Mouse (Mus musculus): Measurements from ENCODE around the gene Kif2c.

Gene Kif2c

DNA sequence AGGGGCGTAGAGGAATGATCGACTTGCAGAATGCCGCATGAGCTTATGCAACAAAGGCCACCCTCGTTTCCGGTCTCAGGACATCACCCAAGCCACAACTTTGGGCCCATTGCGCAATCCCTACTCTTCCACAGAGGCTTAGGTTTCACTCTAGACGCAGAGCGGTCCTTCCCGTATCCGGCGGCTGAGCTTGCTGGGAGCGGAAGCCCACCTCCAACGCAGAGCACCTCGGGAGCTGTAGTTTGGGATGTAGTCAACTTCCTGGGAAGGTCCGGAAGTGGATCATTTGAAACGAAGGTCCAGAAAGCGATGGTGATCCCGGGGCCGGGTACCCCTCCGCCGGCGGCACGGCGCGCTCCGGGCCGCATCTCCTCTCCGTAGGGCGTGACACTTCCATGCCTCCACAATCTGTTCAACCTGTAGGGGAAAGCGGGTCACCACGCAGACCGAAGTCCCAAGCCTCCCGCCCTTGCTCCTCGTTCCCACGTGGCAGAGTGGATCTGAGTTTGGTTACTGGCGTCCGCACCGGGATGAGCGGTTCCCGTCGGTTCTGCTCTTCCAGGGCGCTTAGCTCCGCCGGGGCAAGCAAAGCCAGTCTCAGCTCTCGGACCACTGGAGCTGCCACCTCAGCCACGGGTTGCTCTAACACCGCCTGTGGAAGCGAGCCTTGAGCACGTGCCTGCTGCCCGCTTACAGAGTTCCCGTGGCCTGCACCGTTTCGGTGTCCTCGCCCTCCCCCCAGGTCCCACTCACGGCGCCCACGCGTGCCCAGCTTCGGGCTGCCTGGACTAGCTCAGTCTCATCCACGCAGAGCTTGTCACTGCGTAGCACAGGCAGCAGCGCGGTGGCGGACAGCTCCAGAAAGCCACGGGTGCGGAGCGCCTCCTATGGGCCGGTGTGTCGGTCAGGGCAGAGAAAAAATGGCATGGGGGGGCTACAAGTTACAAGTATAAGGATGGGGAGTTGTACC is 61.7 kb downstream of the Kif2c start:
- intact Hi-C loops (cut with DNase I), result loop anchor here (5.0 kb wide), 1 partner anchor 118 kb away; no protein-coding TSS in a partner anchor

DNA sequence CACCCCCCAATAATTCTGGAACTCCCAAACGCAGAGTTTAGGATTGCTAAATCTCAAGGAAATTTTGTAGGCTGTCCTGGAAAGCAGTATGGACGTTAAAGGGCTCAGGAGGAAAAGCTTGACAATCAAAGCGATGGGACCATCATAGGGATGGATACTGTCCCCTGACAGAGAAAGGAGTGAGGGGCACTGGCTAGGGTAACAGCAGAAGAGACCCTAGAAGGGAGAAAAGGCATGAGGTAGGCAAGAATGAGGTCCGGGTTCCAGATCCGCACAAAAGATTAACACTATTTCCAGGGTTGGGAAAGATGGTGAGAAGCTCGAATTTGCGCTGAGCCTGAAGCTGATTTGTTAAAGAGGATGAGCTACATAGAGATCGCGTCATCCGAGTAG is 62.4 kb downstream of the Kif2c start:
- intact Hi-C loops (cut with DNase I), result loop anchor here (5.0 kb wide), 1 partner anchor 118 kb away; no protein-coding TSS in a partner anchor

DNA sequence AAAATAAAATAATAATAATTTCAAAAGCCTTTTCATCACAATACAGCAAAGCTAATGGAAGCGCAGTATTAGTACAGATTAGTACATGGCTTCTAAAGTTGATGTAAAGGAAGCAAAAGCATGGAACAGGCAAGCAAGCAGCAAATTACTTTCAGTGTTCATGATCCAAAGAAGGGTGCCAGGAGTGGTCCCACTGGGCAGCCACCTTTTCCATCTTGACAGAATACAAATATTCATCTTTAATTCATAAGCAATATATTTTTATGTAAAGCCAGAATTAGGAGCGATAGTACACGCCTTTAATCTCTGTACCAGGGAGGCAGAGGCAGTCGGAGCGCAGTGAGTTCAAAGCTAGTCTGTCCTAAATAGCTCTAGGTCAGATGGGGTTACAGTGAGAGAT is 62.8 kb downstream of the Kif2c start:
- intact Hi-C loops (cut with DNase I), result loop anchor here (5.0 kb wide), 1 partner anchor 117 kb away; no protein-coding TSS in a partner anchor

DNA sequence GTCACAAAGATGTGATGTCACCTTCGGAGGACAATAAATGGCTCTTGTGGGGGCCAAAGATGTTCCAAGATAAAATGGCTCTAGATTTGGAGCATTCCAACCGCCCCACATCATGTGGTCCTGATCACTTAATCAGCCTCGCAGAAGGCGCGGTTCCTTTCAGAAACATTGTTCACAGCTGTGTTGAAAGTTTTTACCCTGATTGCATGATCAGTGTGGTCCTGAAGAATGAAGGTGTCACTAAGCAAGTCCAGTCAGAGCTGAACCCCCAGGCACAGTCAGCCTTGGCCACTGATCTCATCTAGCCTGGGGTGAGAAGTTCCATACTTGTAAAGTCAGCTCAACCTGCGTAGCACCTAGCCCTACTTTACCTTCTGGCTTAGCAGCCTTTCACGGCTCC is 64.5 kb downstream of the Kif2c start:
- intact Hi-C loops (cut with DNase I), result no loop called here

DNA sequence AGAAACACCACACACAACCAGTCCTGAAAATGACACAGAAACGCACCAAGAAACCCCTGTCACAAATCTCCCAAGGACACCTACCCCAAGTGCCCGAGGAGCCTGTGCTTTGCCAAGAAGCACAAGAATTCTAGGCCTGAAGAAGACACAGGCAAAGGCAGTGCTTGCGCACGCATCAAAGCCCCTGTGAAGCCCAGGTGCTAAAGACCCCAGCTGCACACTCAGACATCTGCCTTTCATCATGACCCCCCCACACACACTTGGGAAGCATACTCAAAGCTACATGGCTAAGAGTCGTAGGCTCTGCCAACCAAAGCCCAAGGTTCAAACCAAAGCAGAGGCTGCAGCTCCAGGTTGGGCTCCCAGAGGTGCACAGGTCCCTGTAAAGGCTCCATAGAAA is 66.8 kb downstream of the Kif2c start:
- intact Hi-C loops (cut with DNase I), result no loop called here

DNA sequence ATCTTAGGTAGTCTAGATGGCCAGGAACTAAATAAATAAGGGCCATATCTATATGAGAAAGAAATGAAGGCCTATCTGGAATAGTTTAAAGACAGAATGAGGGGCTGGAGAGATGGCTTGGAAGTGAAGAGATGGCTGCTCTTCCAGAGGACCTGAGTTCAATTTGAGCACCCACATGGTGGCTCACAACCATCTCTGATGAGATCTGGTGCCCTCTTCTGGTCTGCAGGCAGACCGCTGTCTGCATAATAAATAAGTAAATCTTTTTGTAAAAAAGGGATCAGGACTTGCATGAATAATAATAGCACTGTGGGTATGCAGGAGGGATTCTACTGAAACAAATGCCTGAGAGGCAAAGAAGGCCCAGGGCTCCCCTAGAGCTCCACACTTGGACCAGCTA is 69.2 kb downstream of the Kif2c start:
- intact Hi-C loops (cut with DNase I), result no loop called here

DNA sequence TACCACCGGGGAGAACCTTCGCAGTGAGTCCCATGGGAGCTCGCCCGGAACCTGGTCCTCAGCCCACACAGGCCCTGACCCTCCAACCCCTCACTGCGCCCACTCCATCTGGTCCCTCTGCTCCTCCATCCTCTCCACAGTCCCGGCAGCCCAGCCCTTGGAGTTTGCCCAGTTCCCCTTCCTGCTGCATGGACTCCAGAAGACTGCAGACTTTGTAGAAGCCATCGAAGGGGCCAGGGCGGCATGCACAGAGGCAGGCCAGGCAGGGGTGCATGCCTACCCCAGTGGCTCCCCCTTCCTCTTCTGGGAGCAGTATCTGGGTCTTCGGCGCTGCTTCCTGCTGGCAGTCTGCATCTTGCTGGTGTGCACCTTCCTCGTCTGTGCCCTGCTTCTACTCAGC is 71.5 kb downstream of the Kif2c start:
- intact Hi-C loops (cut with DNase I), result no loop called here

DNA sequence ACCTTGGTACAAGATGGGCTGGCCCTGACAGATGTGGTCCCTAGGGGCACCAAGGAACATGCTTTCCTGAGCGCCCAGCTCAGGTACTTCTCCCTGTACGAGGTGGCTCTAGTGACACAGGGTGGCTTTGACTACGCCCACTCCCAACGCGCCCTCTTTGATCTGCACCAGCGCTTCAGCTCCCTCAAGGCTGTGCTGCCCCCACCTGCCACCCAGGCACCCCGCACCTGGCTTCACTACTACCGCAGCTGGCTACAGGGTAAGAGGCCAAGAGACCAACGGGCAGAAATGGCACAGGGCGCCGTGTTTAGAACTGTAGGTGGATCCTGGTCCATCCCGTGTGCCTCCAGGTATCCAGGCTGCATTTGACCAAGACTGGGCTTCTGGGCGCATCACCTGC is 72.2 kb downstream of the Kif2c start:
- intact Hi-C loops (cut with DNase I), result no loop called here

Small RNA genes lying within 50 kb of the gene (microRNA-seq; reads per million reads assigned to microRNA genes)
- 0 reads per million in 2 experiments for gene Gm22398

All from adrenal gland (tissue).